Mouse (Mus musculus): ENCODE data around the gene Hivep3. TPM values are rescaled to one million over a fixed set of nuclear protein-coding genes. Genes with fewer than 3 reads are reported as not detected.

The Hivep3 gene
- polyA plus RNA-seq, 1 experiment from 2014 or later, result 3.7 TPM

DNA sequence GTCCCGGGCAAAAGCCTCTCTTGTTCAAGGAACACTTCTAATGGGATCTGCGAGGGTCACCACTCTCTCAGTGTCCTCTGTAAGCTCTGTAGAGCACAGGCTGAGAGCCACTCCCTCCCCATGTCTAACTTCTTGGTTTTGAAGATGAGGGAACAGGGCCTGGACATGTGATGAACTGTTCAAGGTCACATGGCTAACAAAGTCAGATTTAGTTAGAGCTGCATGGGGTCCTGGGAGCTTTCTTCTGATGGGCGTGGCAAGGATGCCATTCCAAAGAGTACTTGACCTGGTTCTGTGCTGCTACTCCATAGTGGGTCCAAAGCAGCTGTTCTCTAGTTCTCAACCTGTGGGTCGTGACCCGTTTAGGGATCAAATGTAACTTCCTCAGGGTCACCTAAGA is 227.6 kb downstream of the Hivep3 start:
- no peaks in the 10 kb centered on the region for H3K27me3 ChIP-seq
- no peak overlapping the region for H3K27ac ChIP-seq
- no peak overlapping the region for H3K4me2 ChIP-seq
- no peak overlapping the region for H3K4me3 ChIP-seq
- no peak overlapping the region for H3K9ac ChIP-seq
- no peaks in the 10 kb centered on the region for H3K36me3 ChIP-seq
- 80% methylated on average over 5 of the region's 5 CpGs for WGBS
- H3K9me3 ChIP-seq, result no peaks in the 10 kb centered on the region
- no peak for ATAC-seq (ENCODE audit: insufficient number of reproducible peaks, insufficient read depth, low FRiP score, low TSS enrichment, low read depth)
- H3K4me1 ChIP-seq, result 0 out of 2 replicates have a peak, but pooled peaks cover 5% of the 10 kb centered on the region

DNA sequence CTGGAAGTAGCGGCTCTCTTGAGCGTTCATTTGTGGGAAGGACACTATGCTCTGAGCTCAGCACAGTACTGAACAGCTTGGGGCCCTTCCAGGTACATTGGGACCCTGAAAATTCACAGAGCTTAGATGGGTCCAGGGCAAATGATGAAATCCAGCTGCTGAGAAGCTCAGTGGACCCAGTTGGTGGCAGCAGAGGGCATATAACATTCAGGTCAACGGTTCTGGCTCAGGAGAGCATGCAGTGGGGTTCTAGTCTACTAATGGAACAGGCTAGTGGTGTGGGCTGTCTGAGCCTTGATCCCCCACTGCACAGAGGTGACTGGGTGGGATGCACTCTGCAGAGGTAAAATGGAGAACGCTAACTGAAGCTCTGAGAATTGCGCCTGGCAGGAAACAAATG is 228.5 kb downstream of the Hivep3 start:
- Histone ChIP-seq H3K4me1 (peaks cover 14% of the 10 kb centered on the region), H3K9me3 (no peaks in the 10 kb centered on the region)
- no peak for ATAC-seq (ENCODE audit: insufficient number of reproducible peaks, insufficient read depth, low FRiP score, low TSS enrichment, low read depth)

DNA sequence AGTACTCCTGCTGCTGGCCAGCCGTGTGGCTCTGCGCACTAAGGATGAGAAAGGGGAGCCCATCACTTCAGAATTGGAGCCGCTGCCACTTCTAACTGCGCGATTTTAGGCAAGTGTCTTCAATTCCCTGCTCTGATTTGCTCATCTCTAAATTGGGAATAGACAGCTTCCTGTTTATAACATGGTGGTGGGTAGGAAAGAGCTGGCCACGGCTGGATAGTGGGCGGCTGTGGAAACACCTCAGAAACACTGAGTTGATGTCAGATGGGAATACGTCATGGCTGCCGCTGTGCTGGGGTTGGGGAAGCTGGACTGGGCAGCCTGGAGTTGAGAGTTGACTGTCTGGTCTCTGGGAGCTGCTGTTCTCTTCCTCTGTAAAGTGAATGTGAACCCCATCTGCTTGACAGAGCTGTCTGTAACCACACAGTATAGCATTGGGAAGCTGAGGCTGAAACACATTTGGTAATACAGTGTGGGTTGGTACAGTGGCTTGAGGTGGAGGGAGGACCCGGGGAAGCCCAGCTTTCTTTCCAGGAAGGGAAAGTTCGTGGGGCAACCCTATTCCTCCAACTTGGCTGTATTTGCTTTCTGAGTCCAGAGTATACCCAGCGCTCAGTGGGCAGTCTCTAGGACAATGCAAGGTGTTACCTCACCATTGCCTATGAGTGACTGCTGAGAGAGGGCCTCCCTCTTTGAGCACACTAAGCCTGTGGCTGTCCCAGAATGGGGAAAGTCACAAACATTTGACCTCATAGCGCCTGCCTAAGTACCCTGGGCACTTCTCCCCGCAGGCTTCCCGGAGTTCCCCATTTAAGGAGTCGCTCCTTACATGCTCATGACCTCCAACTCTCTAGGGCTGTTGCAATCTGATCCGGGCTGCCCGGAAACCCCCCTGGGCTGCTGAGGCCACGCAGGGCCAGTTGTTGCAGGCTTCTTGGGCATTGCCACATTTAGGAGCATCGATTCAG is 232.8 kb downstream of the Hivep3 start:
- Histone ChIP-seq H3K4me2 (no peak overlapping the region), H3K9ac (no peak overlapping the region), H3K9me3 (no peaks in the 10 kb centered on the region), H3K27ac (no peak overlapping the region), H3K4me3 (no peak overlapping the region), H3K4me1 (peaks cover 32% of the 10 kb centered on the region), H3K27me3 (peaks cover 4% of the 10 kb centered on the region; the same call in 1 of the 2 replicates), H3K36me3 (no peaks in the 10 kb centered on the region)
- no peak for ATAC-seq (ENCODE audit: insufficient number of reproducible peaks, insufficient read depth, low FRiP score, low TSS enrichment, low read depth)
- 51% methylated on average over 20 of the region's 20 CpGs for whole genome bisulfite sequencing

More for the DNA sequence above, 228.5 kb downstream of the Hivep3 start:
- no peak overlapping the region for H3K27ac ChIP-seq
- no peak overlapping the region for H3K9ac ChIP-seq
- H3K27me3 ChIP-seq, result no peaks in the 10 kb centered on the region
- WGBS, result 74% methylated on average over 5 of the region's 5 CpGs
- no peak overlapping the region for H3K4me3 ChIP-seq
- H3K4me2 ChIP-seq, result no peak overlapping the region
- no peaks in the 10 kb centered on the region for H3K36me3 ChIP-seq

DNA sequence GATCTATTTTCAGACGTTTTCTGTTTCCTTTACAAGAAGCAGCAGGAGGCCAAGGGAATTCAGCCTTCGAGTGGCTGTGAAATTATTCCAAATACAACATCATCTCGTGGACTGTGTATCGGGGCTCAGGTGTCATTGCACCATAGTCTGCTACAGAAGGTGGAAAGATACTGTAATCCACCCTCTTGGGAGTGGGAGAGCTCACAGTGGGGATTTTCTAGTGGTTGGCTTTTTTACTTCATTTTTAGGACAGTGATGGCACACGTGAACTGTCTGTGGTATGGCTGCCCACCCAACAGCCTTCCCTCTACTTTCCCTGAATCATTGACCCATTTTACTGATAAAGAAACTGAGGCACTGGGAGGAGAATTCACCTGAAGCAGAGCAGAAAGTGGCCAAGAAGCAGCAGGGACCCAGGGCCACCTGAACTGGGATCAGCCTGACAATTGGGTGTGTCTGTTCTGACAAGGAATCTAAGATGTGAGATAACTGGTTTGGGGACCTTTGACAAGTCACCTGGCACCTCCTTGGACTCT is 233.6 kb downstream of the Hivep3 start:
- Histone ChIP-seq H3K27ac (no peak overlapping the region), H3K9me3 (no peaks in the 10 kb centered on the region), H3K27me3 (peaks cover 4% of the 10 kb centered on the region; the same call in 1 of the 2 replicates), H3K4me1 (peaks cover 32% of the 10 kb centered on the region), H3K9ac (no peak overlapping the region), H3K36me3 (no peaks in the 10 kb centered on the region), H3K4me2 (no peak overlapping the region), H3K4me3 (no peak overlapping the region)
- 40% methylated on average over 5 of the region's 5 CpGs for WGBS
- no peak for ATAC-seq (ENCODE audit: insufficient number of reproducible peaks, insufficient read depth, low FRiP score, low TSS enrichment, low read depth)

DNA sequence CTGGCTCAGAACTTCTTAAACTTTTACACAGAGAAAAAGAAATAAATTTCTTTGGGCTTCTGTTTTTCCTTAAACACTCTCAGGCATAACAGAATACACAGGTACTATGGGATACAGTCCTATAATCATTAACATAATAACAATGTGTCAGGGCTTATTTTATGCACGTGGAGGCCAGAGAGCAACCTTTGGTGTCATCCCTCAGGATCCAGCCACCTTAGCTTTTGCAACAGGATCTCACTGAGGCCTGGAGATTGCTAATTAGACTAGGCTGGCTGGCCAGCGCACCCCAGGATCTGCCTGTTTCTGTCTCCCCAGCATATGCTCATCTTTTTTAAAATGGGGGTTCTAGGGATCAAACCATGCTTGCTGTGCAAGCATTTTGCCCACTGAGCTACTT is 234.1 kb downstream of the Hivep3 start:
- peaks cover 4% of the 10 kb centered on the region; the same call in 1 of the 2 replicates for H3K27me3 ChIP-seq
- no peaks in the 10 kb centered on the region for H3K36me3 ChIP-seq
- H3K27ac ChIP-seq, result peak overlapping the region; percentile 66; the same call in 1 of the 2 replicates
- no peak overlapping the region for H3K4me2 ChIP-seq
- no peak overlapping the region for H3K4me3 ChIP-seq
- no peak for ATAC-seq (ENCODE audit: insufficient number of reproducible peaks, insufficient read depth, low FRiP score, low TSS enrichment, low read depth)
- H3K9ac ChIP-seq, result no peak overlapping the region
- WGBS, result 55% methylated on average over 2 of the region's 2 CpGs
- no peaks in the 10 kb centered on the region for H3K9me3 ChIP-seq
- peaks cover 32% of the 10 kb centered on the region for H3K4me1 ChIP-seq

DNA sequence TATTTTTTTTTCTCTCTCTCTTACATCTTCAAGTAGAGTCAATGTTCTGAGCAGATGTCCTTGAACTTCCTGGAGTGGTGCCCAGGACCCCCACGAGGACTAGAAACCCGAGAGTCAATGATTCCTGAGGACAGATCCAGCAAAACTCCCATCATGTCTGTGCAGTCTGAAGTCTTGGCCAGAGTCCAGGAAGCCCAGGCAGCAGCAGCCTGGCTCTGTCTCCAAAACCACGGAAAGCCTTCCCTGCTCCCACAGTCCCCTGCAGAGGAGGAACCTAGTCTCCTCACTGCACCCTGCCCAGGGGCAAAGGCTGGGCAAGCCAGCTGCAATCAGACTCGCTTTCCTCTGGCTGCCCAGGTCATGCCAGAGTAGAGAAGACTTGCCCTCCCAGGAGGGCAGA is 234.5 kb downstream of the Hivep3 start:
- Histone ChIP-seq H3K4me1 (peaks cover 32% of the 10 kb centered on the region), H3K4me2 (no peak overlapping the region), H3K27me3 (peaks cover 4% of the 10 kb centered on the region; the same call in 1 of the 2 replicates), H3K36me3 (no peaks in the 10 kb centered on the region), H3K9ac (no peak overlapping the region), H3K27ac (peak overlapping the region; percentile 66), H3K9me3 (no peaks in the 10 kb centered on the region), H3K4me3 (no peak overlapping the region)
- WGBS, result 4% methylated on average over 4 of the region's 4 CpGs
- peak; percentile 57 for ATAC-seq (ENCODE audit: insufficient number of reproducible peaks, insufficient read depth, low FRiP score, low TSS enrichment, low read depth)

DNA sequence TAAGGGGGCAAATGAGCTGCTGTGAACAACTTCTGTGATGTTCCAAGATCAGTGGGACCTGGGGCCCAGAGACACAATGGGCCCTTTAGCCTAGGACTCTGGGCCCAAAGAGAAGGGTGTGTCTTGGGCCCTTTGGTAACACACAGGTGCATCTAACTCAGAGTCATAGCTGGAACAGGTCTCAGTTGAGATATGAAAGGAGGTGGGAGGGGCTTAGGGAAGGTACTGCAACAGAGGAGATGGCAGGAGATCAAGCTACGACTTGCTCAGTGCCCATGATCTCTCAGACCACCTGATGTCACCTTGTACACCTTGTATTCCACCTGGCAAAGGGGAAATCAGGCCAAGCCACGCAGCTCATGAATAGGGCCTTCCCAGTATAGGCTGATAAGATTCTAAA is 235.3 kb downstream of the Hivep3 start:
- Histone ChIP-seq H3K27me3 (peaks cover 4% of the 10 kb centered on the region; the same call in 1 of the 2 replicates), H3K9me3 (no peaks in the 10 kb centered on the region), H3K4me1 (peaks cover 32% of the 10 kb centered on the region), H3K4me3 (no peak overlapping the region), H3K4me2 (no peak overlapping the region), H3K27ac (no peak overlapping the region), H3K36me3 (no peaks in the 10 kb centered on the region), H3K9ac (no peak overlapping the region)
- 72% methylated on average over 2 of the region's 2 CpGs for WGBS
- ATAC-seq (ENCODE audit: insufficient number of reproducible peaks, insufficient read depth, low FRiP score, low TSS enrichment, low read depth), result no peak

DNA sequence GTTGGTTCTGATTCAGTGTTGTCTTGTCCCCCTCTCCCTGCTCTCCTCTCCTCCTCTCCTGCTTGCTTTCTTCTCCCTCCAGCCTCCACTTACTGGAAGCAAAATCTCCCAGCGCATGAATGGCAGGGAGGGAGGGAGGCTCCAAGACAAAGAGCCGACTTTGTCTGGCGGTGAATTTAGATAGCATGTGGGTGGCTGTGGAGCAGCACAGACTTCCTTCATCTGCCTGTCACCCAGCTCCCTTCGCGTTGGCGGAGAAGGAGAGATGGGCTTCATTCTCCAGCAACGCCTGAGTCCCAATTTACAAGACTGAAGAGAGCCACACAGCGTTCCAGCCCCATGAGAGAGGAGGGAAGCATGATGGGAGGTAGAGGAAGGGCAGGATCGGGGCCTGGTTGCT is 236.6 kb downstream of the Hivep3 start:
- no peaks in the 10 kb centered on the region for H3K36me3 ChIP-seq
- H3K27me3 ChIP-seq, result peaks cover 4% of the 10 kb centered on the region; the same call in 1 of the 2 replicates
- H3K4me1 ChIP-seq, result peaks cover 32% of the 10 kb centered on the region
- H3K9ac ChIP-seq, result no peak overlapping the region
- H3K27ac ChIP-seq, result no peak overlapping the region
- H3K9me3 ChIP-seq, result no peaks in the 10 kb centered on the region
- H3K4me3 ChIP-seq, result no peak overlapping the region
- WGBS, result 41% methylated on average over 9 of the region's 9 CpGs
- no peak overlapping the region for H3K4me2 ChIP-seq
- ATAC-seq (ENCODE audit: insufficient number of reproducible peaks, insufficient read depth, low FRiP score, low TSS enrichment, low read depth), result no peak

DNA sequence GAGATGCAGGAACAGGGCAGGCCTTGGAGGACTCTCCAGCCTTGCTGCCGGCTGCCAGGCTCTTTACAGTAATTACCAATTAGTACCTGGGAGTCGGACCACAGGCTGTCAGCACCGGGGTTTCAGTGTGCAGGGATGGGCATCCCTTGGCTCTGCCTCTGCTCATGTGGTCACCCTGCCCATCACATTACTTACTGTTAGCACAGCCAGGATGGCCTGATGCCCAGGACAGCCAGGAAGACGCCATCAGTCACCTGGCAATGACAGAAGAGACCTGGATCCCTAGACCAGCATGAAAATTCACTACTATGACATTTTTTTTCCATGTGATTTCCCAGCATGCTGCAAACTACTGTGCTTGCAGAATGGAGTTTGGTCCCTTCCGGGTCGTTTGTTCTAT is 238.8 kb downstream of the Hivep3 start:
- 60% methylated on average over 6 of the region's 6 CpGs for WGBS
- peaks cover 4% of the 10 kb centered on the region; the same call in 1 of the 2 replicates for H3K27me3 ChIP-seq
- no peaks in the 10 kb centered on the region for H3K9me3 ChIP-seq

DNA sequence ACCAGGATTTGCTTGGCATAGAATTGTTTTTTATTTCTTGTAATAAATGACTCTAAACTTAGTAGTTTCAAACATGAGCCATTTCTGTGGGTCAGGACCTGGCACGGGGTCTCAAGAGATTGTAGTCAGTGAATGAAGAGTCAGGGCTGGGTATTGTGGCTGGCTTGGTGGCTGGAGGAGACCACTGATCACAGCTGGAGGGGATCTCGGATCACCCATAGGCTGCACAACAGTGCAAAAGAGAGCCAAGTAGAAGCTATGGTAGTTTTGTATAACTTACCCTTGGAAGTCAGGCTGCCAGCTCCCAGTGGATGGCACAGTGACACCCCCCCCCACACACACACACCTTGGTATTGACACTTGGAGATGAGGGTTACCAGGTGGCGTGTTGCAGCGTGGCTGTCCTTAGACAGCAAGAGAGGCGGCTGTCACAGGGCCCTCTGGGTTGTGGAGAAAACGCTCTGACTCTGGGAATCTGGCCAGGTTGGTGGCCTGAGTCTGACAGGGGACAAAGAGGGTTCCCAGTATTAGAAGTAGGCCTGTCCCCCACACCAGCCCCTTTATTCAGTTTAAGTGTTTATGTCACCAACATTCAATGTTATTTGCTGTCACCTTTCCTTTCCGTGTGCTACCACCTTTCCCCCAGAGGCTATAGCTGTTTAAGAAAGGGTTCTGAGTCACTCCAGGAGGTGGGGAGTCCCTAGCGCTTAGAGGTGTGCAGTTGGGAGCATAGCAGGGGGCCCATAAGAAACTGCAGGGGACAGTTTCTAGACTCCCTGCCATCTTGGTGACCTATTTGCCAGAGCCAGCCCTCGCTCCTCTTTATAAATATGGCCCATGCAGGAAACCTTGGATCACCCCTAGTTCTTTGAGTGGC is 240.4 kb downstream of the Hivep3 start:
- no peaks in the 10 kb centered on the region for H3K9me3 ChIP-seq
- H3K9ac ChIP-seq, result no peak overlapping the region
- H3K27me3 ChIP-seq, result peaks cover 4% of the 10 kb centered on the region; the same call in 1 of the 2 replicates
- H3K4me1 ChIP-seq, result peaks cover 3% of the 10 kb centered on the region; the same call in 1 of the 2 replicates
- no peak overlapping the region for H3K27ac ChIP-seq
- H3K36me3 ChIP-seq, result no peaks in the 10 kb centered on the region
- H3K4me2 ChIP-seq, result no peak overlapping the region
- no peak for ATAC-seq (ENCODE audit: insufficient number of reproducible peaks, insufficient read depth, low FRiP score, low TSS enrichment, low read depth)
- WGBS, result 82% methylated on average over 9 of the region's 9 CpGs
- no peak overlapping the region for H3K4me3 ChIP-seq

More for the DNA sequence above, 238.8 kb downstream of the Hivep3 start:
- Histone ChIP-seq H3K4me1 (peaks cover 18% of the 10 kb centered on the region), H3K9ac (no peak overlapping the region), H3K36me3 (no peaks in the 10 kb centered on the region), H3K27ac (no peak overlapping the region), H3K4me2 (no peak overlapping the region), H3K4me3 (no peak overlapping the region)
- ATAC-seq (ENCODE audit: insufficient number of reproducible peaks, insufficient read depth, low FRiP score, low TSS enrichment, low read depth), result no peak

DNA sequence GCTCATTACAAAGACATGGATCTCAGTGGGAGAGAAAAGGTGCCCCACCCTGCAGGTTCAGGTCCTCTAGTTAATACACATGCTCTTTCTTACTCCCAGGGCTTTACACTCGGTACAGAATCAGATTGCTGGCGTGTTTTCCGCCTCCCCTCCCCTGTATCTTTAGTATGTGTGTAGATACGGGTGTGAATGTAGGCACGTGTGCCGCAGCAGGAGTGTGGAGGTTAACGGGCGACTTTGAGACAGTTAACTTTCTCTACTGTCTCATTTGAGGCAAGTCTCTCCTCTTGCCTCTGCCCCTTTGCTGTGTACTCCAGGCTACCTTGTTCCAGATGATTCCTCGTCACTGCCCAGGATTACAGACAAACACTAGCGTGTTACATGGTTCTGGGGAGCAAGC is 241.7 kb downstream of the Hivep3 start:
- no peaks in the 10 kb centered on the region for H3K9me3 ChIP-seq
- no peak overlapping the region for H3K9ac ChIP-seq
- ATAC-seq (ENCODE audit: insufficient number of reproducible peaks, insufficient read depth, low FRiP score, low TSS enrichment, low read depth), result no peak
- no peaks in the 10 kb centered on the region for H3K27me3 ChIP-seq
- H3K36me3 ChIP-seq, result no peaks in the 10 kb centered on the region
- no peak overlapping the region for H3K4me2 ChIP-seq
- 84% methylated on average over 10 of the region's 10 CpGs for WGBS
- no peak overlapping the region for H3K27ac ChIP-seq
- H3K4me1 ChIP-seq, result no peaks in the 10 kb centered on the region
- no peak overlapping the region for H3K4me3 ChIP-seq
